In genomic region chr19:4559588-4559987, GRCm38 (mm10) we compare ENCODE assay signal across 10 mouse cellular contexts. TPM values are rescaled to one million over a fixed set of nuclear protein-coding genes. Genes with fewer than 3 reads are reported as not detected.
DNase-seq lines count a peak whose midpoint lies in the region; ATAC-seq and TF ChIP-seq lines count a peak whose summit lies in the region.
"Had no signal": no experiment of that assay in that cellular context is flagged by ENCODE, and none has a peak within 500 bp of the region (broad histone marks: within the 10 kb centered on the region; RNA-seq: fewer than 3 reads in every experiment).

No protein-coding gene starts in this region.

- H3K9me3 ChIP-seq in heart, embryonic 12.5 days (replicated peaks), result no peaks in the 10 kb centered on the region
- H3K9me3 ChIP-seq in hindbrain, embryonic 14.5 days (ENCODE audit: control insufficient read depth, low read length), result no peaks in the 10 kb centered on the region
- no peaks in the 10 kb centered on the region for H3K9me3 ChIP-seq in midbrain, embryonic 10.5 days (replicated peaks)
- H3K9me3 ChIP-seq: embryonic facial prominence, embryonic 13.5 days had no signal

- H3K4me2 ChIP-seq in heart, embryonic 12.5 days, result 0 out of 2 replicates have a peak overlapping the region, but pooled peaks have one; percentile 37
- no peak overlapping the region for H3K4me2 ChIP-seq in hindbrain, embryonic 14.5 days (replicated peaks)
- H3K4me2 ChIP-seq: embryonic facial prominence, embryonic 13.5 days had no signal

- H3K27ac ChIP-seq in heart, embryonic 12.5 days (ENCODE audit: poor library complexity, severe bottlenecking), result peak overlapping the region; percentile 60
- peak overlapping the region; percentile 72 for H3K27ac ChIP-seq in hindbrain, embryonic 14.5 days
- peak overlapping the region; percentile 56 for H3K27ac ChIP-seq in midbrain, embryonic 10.5 days (replicated peaks)

- H3K27me3 ChIP-seq in heart, embryonic 12.5 days (replicated peaks), result no peaks in the 10 kb centered on the region
- H3K27me3 ChIP-seq in hindbrain, embryonic 14.5 days (ENCODE audit: control insufficient read depth, insufficient read depth, low read length), result no peaks in the 10 kb centered on the region
- no peaks in the 10 kb centered on the region for H3K27me3 ChIP-seq in midbrain, embryonic 10.5 days (ENCODE audit: low read depth, poor library complexity, severe bottlenecking)
- H3K27me3 ChIP-seq: embryonic facial prominence, embryonic 13.5 days had no signal

- no peak for DNase-seq in heart, postnatal 14 days
- DNase-seq in brain, embryonic 14.5 days (ENCODE audit: low read depth), result peak; percentile 85
- DNase-seq in hindbrain, embryonic 14.5 days (ENCODE audit: low spot score), result no peak
- DNase-seq in midbrain, embryonic 10.5 days (ENCODE audit: low spot score), result no peak
- DNase-seq in adrenal gland, postnatal 10 days, result no peak
- no peak for DNase-seq in ovary, postnatal 36 days (ENCODE audit: low spot score)

- H3K4me3 ChIP-seq in heart, embryonic 12.5 days, result no peak overlapping the region
- no peak overlapping the region for H3K4me3 ChIP-seq in hindbrain, embryonic 14.5 days (replicated peaks; ENCODE audit: low read length)
- no peak overlapping the region for H3K4me3 ChIP-seq in midbrain, embryonic 10.5 days
- H3K4me3 ChIP-seq: embryonic facial prominence, embryonic 13.5 days had no signal

- H3K9ac ChIP-seq in heart, embryonic 12.5 days, result no peak overlapping the region
- no peak overlapping the region for H3K9ac ChIP-seq in hindbrain, embryonic 14.5 days
- H3K9ac ChIP-seq: embryonic facial prominence, embryonic 13.5 days had no signal

- no peak for TF ChIP-seq CTCF in brain, embryonic 14.5 days (IDR thresholded peaks at IDR 0.05; ENCODE audit: borderline replicate concordance, extremely low read depth, insufficient read depth, insufficient read length)

- intact Hi-C loops in heart, postnatal 14 days (cut with DNase I), result no loop called here

- H3K4me1 ChIP-seq in heart, embryonic 12.5 days (replicated peaks), result peaks cover 24% of the 10 kb centered on the region
- peaks cover 12% of the 10 kb centered on the region for H3K4me1 ChIP-seq in hindbrain, embryonic 14.5 days (replicated peaks; ENCODE audit: control insufficient read depth, insufficient read depth, low read length)
- H3K4me1 ChIP-seq in midbrain, embryonic 10.5 days, result peaks cover 22% of the 10 kb centered on the region

- WGBS in heart, embryonic 12.5 days, result 80% methylated on average over 2 of the region's 2 CpGs
- WGBS in hindbrain, embryonic 14.5 days, result 62% methylated on average over 2 of the region's 2 CpGs
- WGBS in midbrain, embryonic 10.5 days, result 76% methylated on average over 2 of the region's 2 CpGs

- no peak for TF ChIP-seq POLR2A in brain, embryonic 14.5 days (IDR thresholded peaks at IDR 0.05; ENCODE audit: borderline replicate concordance, extremely low read depth, insufficient read depth, insufficient read length, poor library complexity, severe bottlenecking)

- ATAC-seq in heart, embryonic 12.5 days (ENCODE audit: insufficient number of reproducible peaks, low FRiP score), result no peak
- ATAC-seq in hindbrain, embryonic 14.5 days (ENCODE audit: low FRiP score), result peak; percentile 57; the same call in 1 of the 2 replicates
- no peak for ATAC-seq in megakaryocyte, adult 5-6 weeks (ENCODE audit: poor library complexity, severe bottlenecking)
- ATAC-seq: activated CD4-positive, CD25-positive, alpha-beta regulatory T cell, adult 4 months had no signal

- no peaks in the 10 kb centered on the region for H3K36me3 ChIP-seq in heart, embryonic 12.5 days
- no peaks in the 10 kb centered on the region for H3K36me3 ChIP-seq in hindbrain, embryonic 14.5 days (replicated peaks; ENCODE audit: control insufficient read depth, insufficient read depth)
- no peaks in the 10 kb centered on the region for H3K36me3 ChIP-seq in midbrain, embryonic 10.5 days
- H3K36me3 ChIP-seq: embryonic facial prominence, embryonic 13.5 days had no signal

RNA-seq across cellular contexts. Expression of gene Pcx, which starts 49.3 kb away (rescaled TPM):
- polyA plus RNA-seq in heart, embryonic 12.5 days (2016; fragmentation: Nextera tagmentation; extraction: Ambion mirVana), result 15.9 and 16.6 TPM in 2 replicates
- total RNA-seq in heart, postnatal 14 days (2021), result 10 to 100 TPM in 1 of 2 experiments, 1 to 10 TPM in 1; 6.4 to 21.2 TPM
- 12.4 and 19.4 TPM in 2 replicates for polyA plus RNA-seq in brain, embryonic 14.5 days (2012; rRNA removed)
- 27.5 and 31.3 TPM in 2 replicates for polyA plus RNA-seq in hindbrain, embryonic 14.5 days (2014; fragmentation: Nextera tagmentation; extraction: Ambion mirVana)
- 20.9 and 24.1 TPM in 2 replicates for polyA plus RNA-seq in midbrain, embryonic 10.5 days (2016; fragmentation: Nextera tagmentation; extraction: Ambion mirVana)
- total RNA-seq in adrenal gland, postnatal 10 days (2021), result 100 to 1,000 TPM; 330 to 427 TPM
- total RNA-seq in megakaryocyte, adult 5-6 weeks (2015), result 0.22 and 0.64 TPM in 2 replicates
- 0.62 and 0.69 TPM in 2 replicates for total RNA-seq in megakaryocyte, adult 5-6 weeks (2017)

RNA-seq across cellular contexts. Expression of gene Lrfn4, which starts 55.9 kb away (rescaled TPM):
- polyA plus RNA-seq in heart, embryonic 12.5 days (2016; fragmentation: Nextera tagmentation; extraction: Ambion mirVana), result 7.6 and 8.0 TPM in 2 replicates
- 10 to 100 TPM; 10.0 to 11.5 TPM for total RNA-seq in heart, postnatal 14 days (2021)
- 90.3 and 98.5 TPM in 2 replicates for polyA plus RNA-seq in brain, embryonic 14.5 days (2012; rRNA removed)
- polyA plus RNA-seq in hindbrain, embryonic 14.5 days (2014; fragmentation: Nextera tagmentation; extraction: Ambion mirVana), result 17.9 and 18.9 TPM in 2 replicates
- polyA plus RNA-seq in midbrain, embryonic 10.5 days (2016; fragmentation: Nextera tagmentation; extraction: Ambion mirVana), result 5.6 and 6.5 TPM in 2 replicates
- 10 to 100 TPM in 1 of 2 experiments, 1 to 10 TPM in 1; 7.3 to 10.2 TPM for total RNA-seq in adrenal gland, postnatal 10 days (2021)
- total RNA-seq in megakaryocyte, adult 5-6 weeks (2015), result 0.09 and 0.30 TPM in 2 replicates
- 0.29 and 0.65 TPM in 2 replicates for total RNA-seq in megakaryocyte, adult 5-6 weeks (2017)
